Comparison of ENCODE assay signal across 16 mouse cellular contexts in the genomic region with DNA sequence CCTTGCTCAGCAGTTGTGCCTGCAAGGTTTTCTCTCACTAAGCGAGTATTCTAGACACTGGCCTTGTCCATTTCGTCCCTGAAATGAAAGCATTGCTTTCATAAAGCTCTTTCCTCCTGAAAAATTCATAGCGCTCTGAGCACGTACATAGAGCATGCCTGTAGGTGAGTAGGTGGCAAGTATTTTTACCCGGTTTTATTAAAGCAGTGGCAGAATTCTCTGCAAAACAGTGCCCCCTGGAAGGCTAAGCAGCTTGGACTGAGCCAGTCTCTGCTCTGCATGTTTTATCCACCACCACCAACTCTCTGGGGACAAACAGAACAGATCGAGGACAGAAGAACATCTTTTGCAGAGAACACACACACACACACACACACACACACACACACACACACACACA.
DNase-seq lines count a peak whose midpoint lies in the region; ATAC-seq and TF ChIP-seq lines count a peak whose summit lies in the region.
"Had no signal": no experiment of that assay in that cellular context is flagged by ENCODE, and none has a peak within 500 bp of the region (broad histone marks: within the 10 kb centered on the region; RNA-seq: fewer than 3 reads in every experiment).

No protein-coding gene starts in this region.

- 0 out of 2 replicates have a peak, but pooled peaks have one; percentile 43 for ATAC-seq in forebrain, postnatal 0 days
- ATAC-seq in forebrain, embryonic 12.5 days (ENCODE audit: low FRiP score) = no peak
- peak; percentile 70; the same call in 1 of the 2 replicates for ATAC-seq in hindbrain, postnatal 0 days
- ATAC-seq in midbrain, postnatal 0 days (ENCODE audit: low FRiP score) = peak; percentile 57; the same call in 1 of the 2 replicates
- ATAC-seq in liver, embryonic 12.5 days = no peak

- no peaks in the 10 kb centered on the region for H3K27me3 ChIP-seq in forebrain, postnatal 0 days (ENCODE audit: insufficient read depth, low read length)
- no peaks in the 10 kb centered on the region for H3K27me3 ChIP-seq in forebrain, embryonic 12.5 days
- no peaks in the 10 kb centered on the region for H3K27me3 ChIP-seq in hindbrain, postnatal 0 days (ENCODE audit: insufficient read depth, low read length)
- H3K27me3 ChIP-seq in midbrain, postnatal 0 days (ENCODE audit: insufficient read depth, low read length) = no peaks in the 10 kb centered on the region
- no peaks in the 10 kb centered on the region for H3K27me3 ChIP-seq in liver, embryonic 12.5 days (replicated peaks)
- H3K27me3 ChIP-seq: embryonic facial prominence, embryonic 12.5 days; liver, embryonic 13.5 days had no signal

- DNase-seq in forebrain, postnatal 0 days = no peak
- peak; percentile 77 for DNase-seq in brain, adult 2 months (ENCODE audit: low read depth, low spot score)
- DNase-seq in hindbrain, postnatal 0 days (ENCODE audit: low spot score) = peak; percentile 46
- peak; percentile 34 for DNase-seq in midbrain, postnatal 0 days (ENCODE audit: low spot score)
- no peak for DNase-seq in lung, adult 18-20 months
- no peak for DNase-seq in ovary, postnatal 10 days (ENCODE audit: low spot score)
- DNase-seq: B cell, adult 2 months; gastrocnemius, postnatal 25 days; kidney, postnatal 36 days; liver, embryonic 13.5 days; thymus, adult 18-20 months had no signal

- no peak overlapping the region for H3K4me2 ChIP-seq in forebrain, postnatal 0 days (ENCODE audit: low read depth)
- H3K4me2 ChIP-seq in forebrain, embryonic 12.5 days = no peak overlapping the region
- H3K4me2 ChIP-seq in hindbrain, postnatal 0 days (ENCODE audit: low read depth, low read length) = no peak overlapping the region
- H3K4me2 ChIP-seq in midbrain, postnatal 0 days (ENCODE audit: low read depth, low read length, poor library complexity, severe bottlenecking) = no peak overlapping the region
- no peak overlapping the region for H3K4me2 ChIP-seq in liver, embryonic 12.5 days
- H3K4me2 ChIP-seq: embryonic facial prominence, embryonic 12.5 days; liver, embryonic 13.5 days had no signal

- WGBS in forebrain, postnatal 0 days = 67% methylated on average over 6 of the region's 6 CpGs
- 81% methylated on average over 6 of the region's 6 CpGs for WGBS in forebrain, embryonic 12.5 days
- 62% methylated on average over 6 of the region's 6 CpGs for WGBS in hindbrain, postnatal 0 days
- 55% methylated on average over 6 of the region's 6 CpGs for WGBS in midbrain, postnatal 0 days
- WGBS in liver, embryonic 12.5 days (ENCODE audit: insufficient replicate concordance) = 69% methylated on average over 6 of the region's 6 CpGs

- no peaks in the 10 kb centered on the region for H3K4me1 ChIP-seq in forebrain, postnatal 0 days (ENCODE audit: insufficient read depth)
- no peaks in the 10 kb centered on the region for H3K4me1 ChIP-seq in forebrain, embryonic 12.5 days
- H3K4me1 ChIP-seq in hindbrain, postnatal 0 days (ENCODE audit: insufficient read depth, low read length) = no peaks in the 10 kb centered on the region
- H3K4me1 ChIP-seq in midbrain, postnatal 0 days (ENCODE audit: insufficient read depth, low read length) = no peaks in the 10 kb centered on the region
- H3K4me1 ChIP-seq in liver, embryonic 12.5 days = no peaks in the 10 kb centered on the region
- H3K4me1 ChIP-seq: embryonic facial prominence, embryonic 12.5 days; liver, embryonic 13.5 days had no signal

- 0 out of 2 replicates have a peak overlapping the region, but pooled peaks have one; percentile 2 for H3K27ac ChIP-seq in forebrain, postnatal 0 days (ENCODE audit: low read depth, low read length)
- H3K27ac ChIP-seq in forebrain, embryonic 12.5 days = no peak overlapping the region
- 0 out of 2 replicates have a peak overlapping the region, but pooled peaks have one; percentile 22 for H3K27ac ChIP-seq in hindbrain, postnatal 0 days
- peak overlapping the region; percentile 13; the same call in 1 of the 2 replicates for H3K27ac ChIP-seq in midbrain, postnatal 0 days (ENCODE audit: low read depth, low read length)
- H3K27ac ChIP-seq in liver, embryonic 12.5 days = no peak overlapping the region
- H3K27ac ChIP-seq: embryonic facial prominence, embryonic 12.5 days; forebrain, embryonic 10.5 days; liver, embryonic 13.5 days had no signal

- no peak overlapping the region for H3K9ac ChIP-seq in forebrain, postnatal 0 days
- no peak overlapping the region for H3K9ac ChIP-seq in forebrain, embryonic 12.5 days
- H3K9ac ChIP-seq in hindbrain, postnatal 0 days (replicated peaks; ENCODE audit: low read length) = no peak overlapping the region
- no peak overlapping the region for H3K9ac ChIP-seq in midbrain, postnatal 0 days (replicated peaks; ENCODE audit: low read length, poor library complexity, severe bottlenecking)
- no peak overlapping the region for H3K9ac ChIP-seq in liver, embryonic 12.5 days
- H3K9ac ChIP-seq: embryonic facial prominence, embryonic 12.5 days; liver, embryonic 13.5 days had no signal

- no peaks in the 10 kb centered on the region for H3K9me3 ChIP-seq in forebrain, postnatal 0 days (ENCODE audit: low read length)
- no peaks in the 10 kb centered on the region for H3K9me3 ChIP-seq in forebrain, embryonic 12.5 days
- no peaks in the 10 kb centered on the region for H3K9me3 ChIP-seq in hindbrain, postnatal 0 days (ENCODE audit: low read length)
- no peaks in the 10 kb centered on the region for H3K9me3 ChIP-seq in midbrain, postnatal 0 days (ENCODE audit: low read length)
- H3K9me3 ChIP-seq in liver, embryonic 12.5 days (replicated peaks) = no peaks in the 10 kb centered on the region
- H3K9me3 ChIP-seq: embryonic facial prominence, embryonic 12.5 days; forebrain, embryonic 10.5 days; G1E; liver, embryonic 13.5 days had no signal

- no peak for TF ChIP-seq CTCF in forebrain, postnatal 0 days (IDR thresholded peaks at IDR 0.05; ENCODE audit: low read depth)
- peak; percentile 21 for TF ChIP-seq CTCF in hindbrain, postnatal 0 days (IDR thresholded peaks at IDR 0.05; ENCODE audit: low read depth)
- TF ChIP-seq CTCF in midbrain, postnatal 0 days (IDR thresholded peaks at IDR 0.05) = peak; percentile 31

- no peak overlapping the region for H3K4me3 ChIP-seq in forebrain, postnatal 0 days (ENCODE audit: low read depth, low read length)
- H3K4me3 ChIP-seq in forebrain, embryonic 12.5 days (replicated peaks) = no peak overlapping the region
- no peak overlapping the region for H3K4me3 ChIP-seq in hindbrain, postnatal 0 days (ENCODE audit: low read length)
- no peak overlapping the region for H3K4me3 ChIP-seq in midbrain, postnatal 0 days (ENCODE audit: low read depth, low read length)
- H3K4me3 ChIP-seq in liver, embryonic 12.5 days = no peak overlapping the region
- H3K4me3 ChIP-seq: embryonic facial prominence, embryonic 12.5 days; forebrain, embryonic 10.5 days; liver, embryonic 13.5 days had no signal

- no peaks in the 10 kb centered on the region for H3K36me3 ChIP-seq in forebrain, postnatal 0 days (ENCODE audit: insufficient read depth)
- H3K36me3 ChIP-seq in forebrain, embryonic 12.5 days (replicated peaks) = no peaks in the 10 kb centered on the region
- H3K36me3 ChIP-seq in hindbrain, postnatal 0 days (ENCODE audit: insufficient read depth, low read length) = no peaks in the 10 kb centered on the region
- H3K36me3 ChIP-seq in midbrain, postnatal 0 days (ENCODE audit: insufficient read depth, low read length) = no peaks in the 10 kb centered on the region
- H3K36me3 ChIP-seq in liver, embryonic 12.5 days = no peaks in the 10 kb centered on the region
- H3K36me3 ChIP-seq: embryonic facial prominence, embryonic 12.5 days; forebrain, embryonic 10.5 days; G1E; liver, embryonic 13.5 days had no signal

Comparison
In these comparisons a context has a peak if more than half of its experiments do, and no peak if none do; other contexts are left out.
1. ATAC-seq: peak in forebrain, postnatal 0 days (single experiment), hindbrain, postnatal 0 days (single experiment) and midbrain, postnatal 0 days (single experiment); none in forebrain, embryonic 12.5 days (single experiment) and liver, embryonic 12.5 days (single experiment).
2. H3K27ac ChIP-seq: peak in forebrain, postnatal 0 days (single experiment), hindbrain, postnatal 0 days (single experiment) and midbrain, postnatal 0 days (single experiment); none in forebrain, embryonic 12.5 days (single experiment) and liver, embryonic 12.5 days (single experiment).
3. DNase-seq: peak in brain, adult 2 months (single experiment), hindbrain, postnatal 0 days (single experiment) and midbrain, postnatal 0 days (single experiment); none in forebrain, postnatal 0 days (single experiment), lung, adult 18-20 months (0 of 2) and ovary, postnatal 10 days (single experiment).